Mouse (Mus musculus): ENCODE results near the gene Ttc6.

Ttc6 gene

GRCm38 (mm10) chr12:57563909-57564308 lies at the start of gene Ttc6:
Gene Ttc6 (plus strand): TSS chr12:57564113.
- no peak for DNase-seq (ENCODE audit: low spot score)

DNA sequence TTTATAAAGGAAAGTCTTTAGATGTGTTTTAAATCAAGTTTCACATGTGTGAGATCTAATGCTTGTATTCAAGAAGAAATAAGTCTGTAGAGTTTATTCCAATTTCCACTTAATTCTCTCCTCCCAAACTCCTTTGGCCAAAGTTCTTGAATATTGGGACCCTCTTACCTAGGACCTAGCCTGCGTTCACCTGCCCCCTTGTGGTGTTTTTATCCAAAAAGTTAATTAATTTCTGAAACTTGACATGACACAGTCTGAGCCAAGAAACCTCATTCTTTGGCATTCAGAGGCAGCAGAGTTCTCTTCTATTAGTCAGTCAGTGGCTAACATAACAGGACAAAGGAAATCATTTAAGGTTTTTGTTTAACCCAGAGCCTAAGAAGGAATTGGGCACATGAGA lies 49.4 kb upstream of the Ttc6 start:
- DNase-seq (ENCODE audit: low spot score): no peak

DNA sequence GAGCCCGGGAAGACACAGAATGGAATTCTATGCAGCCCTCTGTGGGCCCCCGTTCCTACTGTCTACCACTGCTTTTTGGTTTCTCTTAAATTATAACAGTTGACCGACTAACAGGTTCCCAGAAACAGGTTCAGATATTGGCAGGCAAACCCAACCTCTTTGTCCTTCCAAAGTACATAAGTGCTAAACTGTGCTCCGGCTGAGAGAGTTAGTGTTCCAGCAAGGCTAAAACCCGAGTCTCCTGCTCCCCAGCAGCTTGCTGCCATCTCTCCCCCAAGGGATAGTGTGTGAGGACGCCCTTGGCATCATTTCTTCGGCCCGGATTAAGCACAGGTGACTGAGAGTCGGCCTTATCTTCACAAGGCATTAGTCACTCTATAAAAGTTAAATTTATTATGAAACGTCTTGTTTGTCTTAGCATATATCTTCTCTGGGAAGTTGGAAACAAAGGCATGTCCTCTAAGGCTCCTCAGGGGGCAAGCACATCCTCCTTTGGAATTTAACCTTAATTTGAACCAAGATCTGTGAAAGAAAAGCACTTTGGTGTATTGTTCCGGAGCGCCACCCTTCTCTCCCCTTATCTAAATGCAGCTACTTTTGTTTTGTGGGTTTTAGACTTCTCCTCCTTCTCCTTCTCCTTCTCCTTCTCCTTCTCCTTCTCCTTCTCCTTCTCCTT lies 48.1 kb upstream of the Ttc6 start:
- DNase-seq (ENCODE audit: low spot score): no peak

- no peak for DNase-seq (ENCODE audit: low spot score)
Measured at GRCm38 (mm10) chr12:57528335-57528734, 35.6 kb upstream of the Ttc6 start.

DNA sequence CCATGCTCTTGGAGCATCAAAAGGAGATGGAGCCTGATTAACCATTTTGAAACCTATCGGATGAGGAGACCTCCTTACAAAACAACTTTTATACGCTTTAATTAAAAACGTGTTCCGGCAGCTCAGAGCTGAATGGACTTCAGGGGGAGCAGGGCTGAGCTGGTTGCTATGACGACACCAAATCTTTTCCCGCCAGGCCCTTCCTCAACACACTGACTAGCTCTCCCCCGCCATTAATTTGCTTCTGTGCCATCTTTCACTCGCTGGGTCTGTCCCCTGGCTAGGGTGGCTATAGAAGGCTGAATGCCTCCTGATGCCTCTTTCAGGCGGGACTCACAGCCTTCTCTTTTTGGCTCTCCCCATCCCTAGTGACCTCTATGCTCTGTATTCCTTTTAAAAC lies 33.4 kb upstream of the Ttc6 start:
- DNase-seq (ENCODE audit: low spot score): no peak

GRCm38 (mm10) chr12:57534517-57534878 lies 29.4 kb upstream of the Ttc6 start:
- DNase-seq (ENCODE audit: low spot score): no peak

DNA sequence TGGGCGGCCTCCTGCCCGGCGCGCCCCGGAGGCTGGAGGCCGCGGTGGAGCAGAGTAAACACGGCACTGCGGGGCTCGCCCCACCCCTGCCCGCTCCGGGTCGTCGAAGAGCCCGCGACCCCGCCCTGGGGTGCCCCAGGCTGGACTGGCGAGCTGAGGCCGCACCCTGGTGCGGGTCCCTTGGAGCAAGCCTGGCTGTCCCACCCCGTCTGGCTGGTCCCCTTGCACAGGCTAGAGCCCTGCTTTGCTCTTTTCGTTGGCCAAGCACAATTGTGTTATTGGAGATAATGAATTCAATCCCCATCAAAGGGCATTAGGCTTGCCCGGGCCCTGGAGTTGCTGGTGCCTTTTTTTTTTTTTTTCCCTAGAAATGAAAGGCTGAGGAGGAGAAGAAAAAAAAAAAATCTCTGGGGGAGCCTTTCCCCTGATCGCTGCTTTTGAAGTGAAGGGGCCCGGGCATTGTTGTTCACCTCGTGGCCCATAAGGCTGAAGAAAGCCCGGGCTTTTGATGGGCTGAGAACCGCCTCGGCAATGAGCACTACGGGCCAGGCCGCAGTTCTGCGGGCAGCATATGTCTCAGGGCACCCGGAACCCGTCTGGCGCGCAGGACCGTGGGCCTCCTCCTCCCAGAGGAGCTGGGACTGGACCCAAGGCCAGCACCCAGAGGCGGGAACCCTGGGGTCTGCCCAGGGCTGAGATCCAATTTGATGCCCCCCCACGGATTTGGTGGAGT lies 28.9 kb upstream of the Ttc6 start:
- no peak for DNase-seq (ENCODE audit: low spot score)

- DNase-seq (ENCODE audit: low spot score): no peak
Measured at GRCm38 (mm10) chr12:57536056-57536908, 27.6 kb upstream of the Ttc6 start.

DNA sequence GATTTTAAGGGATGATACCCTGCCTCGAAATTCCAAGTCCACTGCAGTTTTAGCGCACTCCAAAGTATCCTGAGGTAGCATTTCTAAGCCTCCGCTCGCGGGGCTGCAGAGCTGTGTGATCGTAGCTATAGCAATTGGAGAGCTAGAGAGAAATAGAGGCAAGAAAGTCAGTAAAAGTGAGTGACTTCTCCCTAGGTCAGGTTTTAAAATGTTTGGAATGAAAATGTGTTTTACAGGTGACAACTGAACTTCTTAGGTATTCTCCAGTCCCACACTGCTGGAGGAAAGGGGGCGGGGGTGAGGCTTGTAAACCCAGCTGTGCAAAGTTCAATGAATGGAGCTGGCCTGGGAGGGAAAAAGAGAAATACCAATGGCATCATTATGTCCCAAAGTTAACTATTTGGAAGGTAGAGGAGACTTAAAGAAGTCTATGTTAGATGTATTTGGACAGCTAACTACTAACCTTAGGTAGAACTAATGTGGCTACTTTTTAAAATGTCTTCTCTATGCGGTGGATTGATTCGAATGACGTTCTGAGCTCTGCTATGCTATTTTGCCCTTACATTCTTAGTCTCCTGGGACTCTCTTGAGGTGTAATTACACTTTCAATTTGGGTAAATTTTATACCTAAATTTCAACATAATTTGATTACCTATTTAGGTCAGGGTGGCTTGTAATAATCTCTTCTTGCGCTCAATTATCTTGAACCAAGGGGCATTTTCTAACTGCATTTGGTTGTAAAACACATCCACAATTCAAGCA lies 26.8 kb upstream of the Ttc6 start:
- no peak for DNase-seq (ENCODE audit: low spot score)

DNA sequence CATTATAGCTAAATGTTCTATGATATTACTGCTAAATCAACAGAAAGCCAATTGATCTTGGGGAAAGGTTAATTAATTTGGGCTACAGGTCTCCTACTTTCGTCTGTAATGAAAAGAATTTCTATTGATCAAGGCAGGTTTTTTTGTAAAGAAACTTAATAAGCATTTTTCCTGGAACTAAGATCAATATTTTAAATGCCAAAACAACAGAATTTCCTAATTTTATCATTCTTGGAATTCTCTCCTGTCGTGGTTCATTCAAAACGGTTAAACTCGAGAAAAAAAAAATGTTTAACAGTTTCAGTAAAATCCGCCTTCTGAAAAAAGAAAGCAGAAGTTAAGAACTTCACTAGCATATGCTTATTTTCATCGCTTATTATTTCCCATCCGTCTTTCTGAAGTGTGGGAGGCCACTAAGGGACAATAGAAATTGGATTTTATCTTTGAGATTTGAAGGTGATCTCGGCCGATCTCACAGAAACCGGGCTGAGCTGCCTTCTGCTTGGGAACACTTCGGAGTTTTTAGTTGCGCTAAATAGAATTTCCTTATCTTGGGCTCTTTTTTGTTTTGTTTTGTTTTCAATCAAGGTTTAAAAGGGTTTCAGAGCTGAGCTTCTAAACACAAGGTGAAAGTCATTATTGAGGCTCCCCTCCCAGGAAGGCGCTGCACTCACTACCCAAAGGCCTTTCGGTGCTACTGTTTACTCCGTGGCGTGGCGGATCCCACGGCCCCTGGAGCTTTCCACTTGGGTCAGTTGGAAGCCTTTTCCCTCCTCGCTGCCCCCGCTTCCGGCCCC lies 25.9 kb upstream of the Ttc6 start:
- no peak for DNase-seq (ENCODE audit: low spot score)

DNA sequence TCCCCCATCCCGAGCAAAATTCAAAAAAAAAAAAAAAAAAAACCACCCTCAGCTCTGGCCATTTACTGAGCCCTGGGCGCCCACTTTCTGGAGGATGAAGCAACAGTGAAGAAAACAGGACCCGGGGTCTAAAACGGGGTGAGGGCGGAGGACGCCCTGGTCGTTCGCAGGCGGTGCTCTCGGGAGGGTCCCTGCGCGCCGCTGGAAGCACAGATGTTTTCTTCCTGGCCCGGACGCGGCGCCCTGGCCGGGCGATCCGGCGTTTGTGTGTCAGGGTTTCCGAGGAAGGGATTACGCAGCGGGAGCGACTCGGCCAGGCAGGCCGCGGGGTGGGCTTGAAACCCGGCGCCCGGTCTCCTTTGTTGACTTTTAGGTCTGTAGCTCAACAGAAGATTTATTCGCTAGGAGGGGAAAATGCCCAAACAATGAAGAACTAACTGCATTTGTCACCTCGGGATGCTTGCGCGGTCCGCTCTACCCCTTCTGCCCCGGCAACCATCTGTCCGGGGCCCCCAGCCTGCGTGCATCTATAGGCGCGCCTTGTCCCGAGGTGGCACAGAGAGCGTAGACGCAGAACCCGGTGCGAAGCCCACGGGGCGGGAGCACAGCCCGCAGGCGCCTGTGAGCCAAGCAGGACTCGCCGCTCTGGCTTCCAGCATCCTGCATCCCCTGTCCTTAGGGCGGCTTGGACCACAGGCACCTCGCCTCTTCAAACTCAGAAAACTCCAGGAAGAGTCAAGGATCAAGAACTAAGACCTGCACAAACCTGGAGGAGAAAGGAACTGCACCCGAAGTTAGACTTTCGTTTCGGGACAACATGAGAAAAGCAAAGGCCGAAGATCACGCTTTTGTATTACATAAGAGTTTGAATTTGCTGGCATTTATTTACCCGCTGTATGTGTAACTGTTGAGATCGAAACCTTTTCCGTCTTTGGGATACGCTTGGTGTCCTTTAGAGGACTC lies 25.0 kb upstream of the Ttc6 start:
- DNase-seq (ENCODE audit: low spot score): no peak

DNA sequence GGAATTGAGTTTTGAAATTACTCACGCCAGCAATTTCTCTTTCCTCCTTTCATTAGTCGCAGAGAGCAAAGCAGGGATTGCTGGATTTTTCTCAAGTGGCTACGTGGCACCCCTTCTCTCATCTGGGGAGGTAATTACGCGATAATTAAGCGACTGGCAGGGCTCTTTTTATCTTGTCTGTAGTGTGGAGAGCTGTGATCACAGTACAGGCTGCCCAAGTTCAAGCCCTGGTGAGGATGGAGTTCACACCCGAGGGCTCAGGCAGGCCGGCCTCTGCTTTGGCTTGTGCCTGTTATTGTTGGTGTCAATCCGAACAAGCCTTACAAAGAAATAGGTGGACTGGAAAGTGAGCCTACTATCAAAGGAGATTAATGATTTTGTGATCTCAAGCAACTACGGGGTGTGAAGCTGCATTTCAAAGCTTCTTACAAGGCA lies 24.3 kb upstream of the Ttc6 start:
- DNase-seq (ENCODE audit: low spot score): no peak

GRCm38 (mm10) chr12:57541118-57541517 lies 22.8 kb upstream of the Ttc6 start:
- DNase-seq (ENCODE audit: low spot score): no peak

DNA sequence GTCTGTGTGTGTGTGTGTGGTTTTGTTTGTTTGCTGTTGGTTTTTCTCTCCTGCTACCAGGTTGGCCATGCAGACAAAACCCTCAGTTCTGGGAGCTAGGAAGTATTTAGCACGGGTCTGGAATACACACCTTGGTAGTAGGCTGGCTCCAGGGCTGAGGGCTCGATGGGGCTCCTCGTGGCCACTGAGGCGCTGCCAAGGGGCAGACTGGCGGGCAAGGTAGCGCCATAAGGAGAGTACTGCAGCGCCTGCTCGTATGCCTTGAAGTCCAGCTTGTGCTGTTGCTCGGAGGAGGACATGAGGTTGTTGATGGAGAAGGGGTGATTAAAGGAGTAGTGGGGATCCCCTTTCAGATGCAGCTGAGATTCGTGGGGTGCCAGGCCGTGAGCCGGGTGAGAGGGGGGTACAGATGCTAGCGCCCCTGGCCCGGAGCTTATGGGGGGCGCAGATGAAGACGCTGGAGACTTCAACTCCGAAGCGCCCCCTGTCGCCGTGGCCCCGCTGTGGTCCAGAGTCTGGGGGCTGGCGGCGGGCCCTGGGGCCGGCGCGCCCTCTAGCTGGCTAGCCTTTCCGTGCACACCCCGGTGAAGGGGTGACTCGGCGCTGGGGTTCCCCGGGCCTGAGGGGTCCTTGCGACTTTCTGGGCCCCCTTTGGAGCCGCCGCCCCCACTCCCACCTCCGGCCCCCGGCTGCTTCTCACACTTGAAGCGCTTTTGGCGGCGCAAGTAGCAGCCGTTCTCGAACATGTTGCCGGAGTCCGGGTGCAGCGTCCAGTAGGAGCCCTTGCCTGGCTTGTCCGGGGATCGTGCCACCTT lies 21.8 kb upstream of the Ttc6 start:
- DNase-seq (ENCODE audit: low spot score): no peak

- DNase-seq (ENCODE audit: low spot score): no peak
Measured at GRCm38 (mm10) chr12:57542746-57543626, 20.9 kb upstream of the Ttc6 start.

DNA sequence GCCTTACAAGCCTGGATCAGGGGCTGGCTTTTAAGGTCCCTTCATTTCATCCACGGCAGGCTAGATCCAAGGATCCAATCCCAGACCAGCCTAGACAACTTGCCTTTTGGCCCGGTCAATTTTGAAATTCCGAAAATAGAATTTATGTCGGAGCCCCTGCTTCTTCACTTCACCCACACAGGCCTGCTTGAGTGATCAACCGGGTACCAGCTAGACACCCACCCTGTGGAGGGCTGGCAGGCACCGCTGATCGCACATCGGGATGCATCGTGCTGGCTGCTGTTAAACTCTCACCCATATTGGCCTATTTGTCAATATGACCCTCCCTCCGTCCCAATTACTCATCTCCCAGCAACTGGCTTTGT lies 20.3 kb upstream of the Ttc6 start:
- no peak for DNase-seq (ENCODE audit: low spot score)

DNA sequence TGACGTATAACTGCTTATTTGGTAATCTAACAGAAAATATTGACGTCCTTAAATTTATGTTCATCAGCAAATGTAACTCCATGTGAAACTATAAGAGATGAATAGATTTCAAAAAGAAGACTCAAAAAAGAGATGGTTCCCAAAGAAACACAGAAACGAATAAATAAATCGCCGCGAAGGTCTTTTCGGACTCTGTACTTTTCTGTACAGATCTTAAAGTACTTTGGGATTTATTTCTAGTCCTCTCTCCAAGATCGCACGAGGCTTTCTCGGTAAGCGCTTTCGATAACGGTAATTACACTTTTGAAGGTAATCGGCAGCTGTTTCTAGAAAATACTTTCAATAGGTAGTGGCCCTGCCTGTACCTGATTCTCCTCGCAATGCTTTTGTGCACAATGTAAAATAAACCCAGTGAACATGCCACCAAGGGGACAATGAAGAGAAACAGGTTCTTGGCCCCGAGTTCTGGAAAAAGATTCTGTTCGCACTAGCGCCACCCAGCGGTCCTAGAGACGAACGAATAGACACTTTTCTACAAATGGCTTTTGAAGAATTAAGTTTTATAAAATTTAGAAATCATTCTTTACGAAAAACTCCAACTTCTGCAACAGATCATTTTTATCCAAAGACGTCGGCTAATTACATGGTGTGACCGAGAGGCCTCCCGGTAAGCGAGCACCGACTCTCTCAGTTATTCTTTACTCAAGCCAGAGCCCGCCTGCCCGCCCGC lies 19.1 kb upstream of the Ttc6 start:
- DNase-seq (ENCODE audit: low spot score): no peak
